Mouse (Mus musculus): ENCODE measurements around the gene Try10. TPM values are rescaled to one million over a fixed set of nuclear protein-coding genes. Genes with fewer than 3 reads are reported as not detected.
"Not testable (repeated sequence)": the region's sequence is repeated elsewhere in the genome, so short reads cannot be mapped to it uniquely, and the experiment has no call there.

The Try10 gene
- not detected in 2 replicates for polyA plus RNA-seq (2011; ENCODE audit: insufficient read depth, insufficient read length, low read depth, missing spikeins)

- Histone ChIP-seq H3K4me1 (ENCODE audit: control insufficient read depth, insufficient read depth, low read length) (no peaks in the 10 kb centered on the region), H3K27me3 (ENCODE audit: control insufficient read depth, insufficient read depth, low read length, poor library complexity, severe bottlenecking) (no peaks in the 10 kb centered on the region; the same call in 1 of the 2 replicates), H3K27ac (ENCODE audit: insufficient read depth, low read length) (no peak within 1 kb of the TSS), H3K36me3 (ENCODE audit: control insufficient read depth, insufficient read depth, low read length, poor library complexity, severe bottlenecking) (no peaks in the 10 kb centered on the region), H3K9me3 (replicated peaks; ENCODE audit: control insufficient read depth, insufficient read depth, low read length, poor library complexity, severe bottlenecking) (no peaks in the 10 kb centered on the region), H3K9ac (ENCODE audit: low read depth, poor library complexity, severe bottlenecking) (no peak within 1 kb of the TSS), H3K4me3 (ENCODE audit: low read depth, low read length) (no peak within 1 kb of the TSS)
- no peak for TF ChIP-seq CTCF (IDR thresholded peaks at IDR 0.05; ENCODE audit: low read depth, low read length)
- TF ChIP-seq POLR2A (IDR thresholded peaks at IDR 0.05; ENCODE audit: insufficient read depth, low read length), result no peak
- no peak for TF ChIP-seq EP300 (IDR thresholded peaks at IDR 0.05; ENCODE audit: insufficient read depth, low read depth, low read length)
Measured at GRCm38 (mm10) chr6:41353932-41354331, at the start of gene Try10. Try10 (plus strand) TSS chr6:41354105.

GRCm38 (mm10) chr6:41316741-41317140 is 37.2 kb upstream of the Try10 start, which contains the start of gene Try5:
Try5 (minus strand) TSS chr6:41316841.
- not testable (repeated sequence) for H3K4me3 ChIP-seq (ENCODE audit: low read depth, low read length); H3K4me1 ChIP-seq (ENCODE audit: control insufficient read depth, insufficient read depth, low read length); H3K9me3 ChIP-seq (replicated peaks; ENCODE audit: control insufficient read depth, insufficient read depth, low read length, poor library complexity, severe bottlenecking); H3K9ac ChIP-seq (ENCODE audit: low read depth, poor library complexity, severe bottlenecking); H3K27ac ChIP-seq (ENCODE audit: insufficient read depth, low read length); H3K27me3 ChIP-seq (ENCODE audit: control insufficient read depth, insufficient read depth, low read length, poor library complexity, severe bottlenecking); H3K36me3 ChIP-seq (ENCODE audit: control insufficient read depth, insufficient read depth, low read length, poor library complexity, severe bottlenecking)

- not testable (repeated sequence) for H3K27ac ChIP-seq (ENCODE audit: insufficient read depth, low read length); H3K27me3 ChIP-seq (ENCODE audit: control insufficient read depth, insufficient read depth, low read length, poor library complexity, severe bottlenecking); H3K4me3 ChIP-seq (ENCODE audit: low read depth, low read length); H3K9ac ChIP-seq (ENCODE audit: low read depth, poor library complexity, severe bottlenecking); H3K4me1 ChIP-seq (ENCODE audit: control insufficient read depth, insufficient read depth, low read length); H3K36me3 ChIP-seq (ENCODE audit: control insufficient read depth, insufficient read depth, low read length, poor library complexity, severe bottlenecking); H3K9me3 ChIP-seq (replicated peaks; ENCODE audit: control insufficient read depth, insufficient read depth, low read length, poor library complexity, severe bottlenecking)
Measured at GRCm38 (mm10) chr6:41373772-41374171, 19.9 kb downstream of the Try10 start.

- H3K27me3 ChIP-seq (ENCODE audit: control insufficient read depth, insufficient read depth, low read length, poor library complexity, severe bottlenecking); H3K27ac ChIP-seq (ENCODE audit: insufficient read depth, low read length); H3K4me1 ChIP-seq (ENCODE audit: control insufficient read depth, insufficient read depth, low read length); H3K9me3 ChIP-seq (replicated peaks; ENCODE audit: control insufficient read depth, insufficient read depth, low read length, poor library complexity, severe bottlenecking); H3K4me3 ChIP-seq (ENCODE audit: low read depth, low read length); H3K36me3 ChIP-seq (ENCODE audit: control insufficient read depth, insufficient read depth, low read length, poor library complexity, severe bottlenecking); H3K9ac ChIP-seq (ENCODE audit: low read depth, poor library complexity, severe bottlenecking): not testable (repeated sequence)
Measured at GRCm38 (mm10) chr6:41377578-41377977, 23.7 kb downstream of the Try10 start, which contains the start of gene Prss3. Prss3 (minus strand) TSS chr6:41377678.

GRCm38 (mm10) chr6:41386781-41387180 is 32.9 kb downstream of the Try10 start:
- Histone ChIP-seq H3K9me3 (replicated peaks; ENCODE audit: control insufficient read depth, insufficient read depth, low read length, poor library complexity, severe bottlenecking) (no peaks in the 10 kb centered on the region), H3K9ac (ENCODE audit: low read depth, poor library complexity, severe bottlenecking) (no peak overlapping the region), H3K4me1 (ENCODE audit: control insufficient read depth, insufficient read depth, low read length) (no peaks in the 10 kb centered on the region), H3K27ac (ENCODE audit: insufficient read depth, low read length) (no peak overlapping the region), H3K4me3 (ENCODE audit: low read depth, low read length) (no peak overlapping the region), H3K27me3 (ENCODE audit: control insufficient read depth, insufficient read depth, low read length, poor library complexity, severe bottlenecking) (no peaks in the 10 kb centered on the region), H3K36me3 (ENCODE audit: control insufficient read depth, insufficient read depth, low read length, poor library complexity, severe bottlenecking) (no peaks in the 10 kb centered on the region)
- TF ChIP-seq CTCF (IDR thresholded peaks at IDR 0.05; ENCODE audit: low read depth, low read length), result no peak
- no peak for TF ChIP-seq POLR2A (IDR thresholded peaks at IDR 0.05; ENCODE audit: insufficient read depth, low read length)
- no peak for TF ChIP-seq EP300 (IDR thresholded peaks at IDR 0.05; ENCODE audit: insufficient read depth, low read depth, low read length)

GRCm38 (mm10) chr6:41391640-41392039 is 37.7 kb downstream of the Try10 start:
- H3K27ac ChIP-seq (ENCODE audit: insufficient read depth, low read length); H3K4me1 ChIP-seq (ENCODE audit: control insufficient read depth, insufficient read depth, low read length); H3K4me3 ChIP-seq (ENCODE audit: low read depth, low read length); H3K9me3 ChIP-seq (replicated peaks; ENCODE audit: control insufficient read depth, insufficient read depth, low read length, poor library complexity, severe bottlenecking); H3K9ac ChIP-seq (ENCODE audit: low read depth, poor library complexity, severe bottlenecking); H3K36me3 ChIP-seq (ENCODE audit: control insufficient read depth, insufficient read depth, low read length, poor library complexity, severe bottlenecking); H3K27me3 ChIP-seq (ENCODE audit: control insufficient read depth, insufficient read depth, low read length, poor library complexity, severe bottlenecking): not testable (repeated sequence)

GRCm38 (mm10) chr6:41392056-41392455 is 38.2 kb downstream of the Try10 start, which contains the start of gene Gm5771:
Gm5771 (plus strand) TSS chr6:41392356.
- not testable (repeated sequence) for H3K4me3 ChIP-seq (ENCODE audit: low read depth, low read length); H3K27ac ChIP-seq (ENCODE audit: insufficient read depth, low read length); H3K9ac ChIP-seq (ENCODE audit: low read depth, poor library complexity, severe bottlenecking); H3K4me1 ChIP-seq (ENCODE audit: control insufficient read depth, insufficient read depth, low read length); H3K27me3 ChIP-seq (ENCODE audit: control insufficient read depth, insufficient read depth, low read length, poor library complexity, severe bottlenecking); H3K9me3 ChIP-seq (replicated peaks; ENCODE audit: control insufficient read depth, insufficient read depth, low read length, poor library complexity, severe bottlenecking); H3K36me3 ChIP-seq (ENCODE audit: control insufficient read depth, insufficient read depth, low read length, poor library complexity, severe bottlenecking)

Other genes starting within 250 kb of the Try10 start
- not detected in 2 replicates for gene Try4, start 51.8 kb upstream of the Try10 start, polyA plus RNA-seq (2011; ENCODE audit: insufficient read depth, insufficient read length, low read depth, missing spikeins)
- gene Try5, start 37.3 kb upstream of the Try10 start, polyA plus RNA-seq (2011; ENCODE audit: insufficient read depth, insufficient read length, low read depth, missing spikeins), result not detected in 2 replicates
- not detected in 2 replicates for gene Prss3, start 23.6 kb downstream of the Try10 start, polyA plus RNA-seq (2011; ENCODE audit: insufficient read depth, insufficient read length, low read depth, missing spikeins)
- gene Gm5771, start 38.3 kb downstream of the Try10 start, polyA plus RNA-seq (2011; ENCODE audit: insufficient read depth, insufficient read length, low read depth, missing spikeins), result not detected in 2 replicates
- not detected in 2 replicates for gene Gm10334, start 92.0 kb downstream of the Try10 start, polyA plus RNA-seq (2011; ENCODE audit: insufficient read depth, insufficient read length, low read depth, missing spikeins)
- gene Prss1, start 104.8 kb downstream of the Try10 start, polyA plus RNA-seq (2011; ENCODE audit: insufficient read depth, insufficient read length, low read depth, missing spikeins), result not detected in 2 replicates
- not detected in 2 replicates for gene Prss2, start 167.7 kb downstream of the Try10 start, polyA plus RNA-seq (2011; ENCODE audit: insufficient read depth, insufficient read length, low read depth, missing spikeins)

Measured in ES-Bruce4 (cell line).